Mouse (Mus musculus): ENCODE data around the gene Gucy1a1. TPM values are rescaled to one million over a fixed set of nuclear protein-coding genes. Genes with fewer than 3 reads are reported as not detected.

Gucy1a1 gene
- polyA plus RNA-seq, 1 experiment: 8.7 TPM

DNA sequence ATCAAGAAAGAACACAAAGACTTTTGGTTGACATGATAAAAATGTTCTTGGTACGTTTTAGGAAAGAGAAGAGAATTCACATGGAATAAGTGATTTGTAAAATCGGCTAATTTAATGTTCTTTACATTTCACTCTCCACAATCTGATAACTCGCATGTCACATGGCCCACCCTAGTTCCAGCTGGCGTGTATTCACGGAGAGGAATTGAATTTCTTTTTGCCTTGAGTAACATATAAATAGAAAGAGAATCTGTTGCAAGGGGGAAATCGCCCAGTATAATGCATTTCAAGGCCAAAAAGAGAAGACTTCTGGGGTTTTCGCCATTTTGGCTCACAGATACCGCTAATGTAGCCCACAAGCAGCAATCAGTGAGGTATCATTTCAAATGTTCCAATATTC is 99.5 kb downstream of the Gucy1a1 start:
- H3K4me3 ChIP-seq (replicated peaks; ENCODE audit: control insufficient read depth, low read depth, low read length): no peak overlapping the region
- H3K4me1 ChIP-seq (ENCODE audit: control insufficient read depth, insufficient read depth, low read length): no peaks in the 10 kb centered on the region
- TF ChIP-seq CTCF (IDR thresholded peaks at IDR 0.05; ENCODE audit: control insufficient read depth, insufficient read depth, low read length): no peak
- no peak for TF ChIP-seq POLR2A (IDR thresholded peaks at IDR 0.05; ENCODE audit: borderline replicate concordance, control insufficient read depth, low read depth, low read length)
- no peak overlapping the region for H3K27ac ChIP-seq (ENCODE audit: control insufficient read depth, insufficient read depth, low read depth, low read length, poor library complexity)
- WGBS: 80% methylated on average over 8 of the region's 8 CpGs

DNA sequence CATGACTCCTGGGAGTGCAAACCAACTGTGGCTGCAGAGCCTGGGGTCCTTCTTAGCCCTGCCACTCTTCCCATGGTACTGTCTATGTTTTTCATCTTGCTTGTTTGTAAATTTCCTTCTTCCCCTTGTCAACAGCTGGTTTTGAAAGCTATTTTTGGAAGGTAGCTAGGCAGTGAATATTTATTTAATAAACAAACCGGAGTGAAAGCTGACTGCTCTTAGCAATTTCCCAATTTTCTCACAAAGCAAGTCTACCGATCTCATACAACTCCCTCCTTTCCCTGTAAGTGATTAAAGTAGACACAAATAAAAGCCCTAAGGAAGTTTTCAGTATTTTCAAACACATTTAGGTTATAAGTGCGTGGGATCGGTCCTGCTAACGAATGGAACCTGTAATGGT is 100.7 kb downstream of the Gucy1a1 start:
- H3K4me3 ChIP-seq (replicated peaks; ENCODE audit: control insufficient read depth, low read depth, low read length): no peak overlapping the region
- no peaks in the 10 kb centered on the region for H3K4me1 ChIP-seq (ENCODE audit: control insufficient read depth, insufficient read depth, low read length)
- WGBS: 89% methylated on average over 5 of the region's 5 CpGs
- H3K27ac ChIP-seq (ENCODE audit: control insufficient read depth, insufficient read depth, low read depth, low read length, poor library complexity): no peak overlapping the region
- TF ChIP-seq POLR2A (IDR thresholded peaks at IDR 0.05; ENCODE audit: borderline replicate concordance, control insufficient read depth, low read depth, low read length): no peak
- TF ChIP-seq CTCF (IDR thresholded peaks at IDR 0.05; ENCODE audit: control insufficient read depth, insufficient read depth, low read length): no peak

DNA sequence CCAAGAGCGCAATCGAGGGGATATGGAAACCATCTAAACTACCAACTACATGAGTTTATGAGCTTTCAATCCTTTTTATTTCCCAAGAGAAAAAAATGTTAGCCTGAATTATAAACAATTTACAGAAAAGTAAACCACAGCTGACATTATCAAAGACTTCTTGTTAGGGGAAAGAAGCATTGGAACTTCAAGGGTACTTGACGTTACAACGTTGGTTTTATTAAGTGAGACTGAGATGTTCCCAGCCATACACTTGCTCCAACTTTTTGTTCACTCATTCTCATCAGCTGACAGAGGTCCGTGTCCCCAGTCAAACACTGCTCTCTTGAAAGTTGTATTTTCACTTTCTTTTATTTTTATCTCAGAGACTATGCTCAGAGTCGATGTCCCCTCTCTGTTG is 101.9 kb downstream of the Gucy1a1 start:
- TF ChIP-seq CTCF (IDR thresholded peaks at IDR 0.05; ENCODE audit: control insufficient read depth, insufficient read depth, low read length): no peak
- no peak for TF ChIP-seq POLR2A (IDR thresholded peaks at IDR 0.05; ENCODE audit: borderline replicate concordance, control insufficient read depth, low read depth, low read length)

More for the DNA sequence above, 101.9 kb downstream of the Gucy1a1 start:
- no peaks in the 10 kb centered on the region for H3K4me1 ChIP-seq (ENCODE audit: control insufficient read depth, insufficient read depth, low read length)
- no peak overlapping the region for H3K27ac ChIP-seq (ENCODE audit: control insufficient read depth, insufficient read depth, low read depth, low read length, poor library complexity)
- H3K4me3 ChIP-seq (replicated peaks; ENCODE audit: control insufficient read depth, low read depth, low read length): no peak overlapping the region
- 81% methylated on average over 6 of the region's 6 CpGs for WGBS

Other genes with a start within 250 kb of the Gucy1a1 start
- gene Ctso, start 213.2 kb downstream of the Gucy1a1 start, polyA plus RNA-seq (2011; ENCODE audit: insufficient read depth, insufficient read length, low replicate concordance, missing spikeins): 4.8 and 7.0 TPM in 2 replicates
- gene Tdo2, start 169.6 kb downstream of the Gucy1a1 start, polyA plus RNA-seq (2011; ENCODE audit: insufficient read depth, insufficient read length, low replicate concordance, missing spikeins): 1.7 and 7.8 TPM in 2 replicates
- not detected in 2 replicates for gene Asic5, start 163.5 kb downstream of the Gucy1a1 start, polyA plus RNA-seq (2011; ENCODE audit: insufficient read depth, insufficient read length, low replicate concordance, missing spikeins)
- 5.2 and 5.6 TPM in 2 replicates for gene Gucy1b1, start 71.1 kb downstream of the Gucy1a1 start, polyA plus RNA-seq (2011; ENCODE audit: insufficient read depth, insufficient read length, low replicate concordance, missing spikeins)
- gene Map9, start 212.3 kb upstream of the Gucy1a1 start, polyA plus RNA-seq (2011; ENCODE audit: insufficient read depth, insufficient read length, low replicate concordance, missing spikeins): 0.25 TPM in 1 of 2 replicates, not detected in the other